Mouse (Mus musculus) adrenal gland, adult 18-20 months (tissue): Measurements from ENCODE around the gene Tagln3. TPM values are rescaled to one million over a fixed set of nuclear protein-coding genes. Genes with fewer than 3 reads are reported as not detected.

Experiments
- DNase-seq, 2 experiments: peaks; one replicate each; pipeline ENCODE4 v3.0.0; 2021 to 2022; ENCODE audit warnings: low spot score in 2 of 2
- long read RNA-seq, 2 experiments: library from polyadenylated mRNA; stranded (forward); transcript quantifications; one replicate each; pipeline ENCODE4 v2.0.0; 2021
- total RNA-seq, 2 experiments: library from RNA; stranded (reverse); gene quantifications; 1 replicate in 1 of 2; 2 replicates in 1 of 2; pipeline ENCODE4 v1.2.3; 2021

Gene Tagln3
- 1 to 10 TPM; 3.4 to 4.8 TPM for total RNA-seq
- long read RNA-seq, experiment 1, partial matches to known transcripts = 0 of 2 reads
- long read RNA-seq, experiment 1, other reads (novel, unspliced or antisense) = 0 of 2 reads
- long read RNA-seq, experiment 2, transcript Tagln3-201 (4 exons, 1,240 nt) = major isoform, 8 of 9 reads
- long read RNA-seq, experiment 2, partial matches to known transcripts = 1 of 9 reads
- long read RNA-seq, experiment 2, other reads (novel, unspliced or antisense) = 0 of 9 reads

DNA sequence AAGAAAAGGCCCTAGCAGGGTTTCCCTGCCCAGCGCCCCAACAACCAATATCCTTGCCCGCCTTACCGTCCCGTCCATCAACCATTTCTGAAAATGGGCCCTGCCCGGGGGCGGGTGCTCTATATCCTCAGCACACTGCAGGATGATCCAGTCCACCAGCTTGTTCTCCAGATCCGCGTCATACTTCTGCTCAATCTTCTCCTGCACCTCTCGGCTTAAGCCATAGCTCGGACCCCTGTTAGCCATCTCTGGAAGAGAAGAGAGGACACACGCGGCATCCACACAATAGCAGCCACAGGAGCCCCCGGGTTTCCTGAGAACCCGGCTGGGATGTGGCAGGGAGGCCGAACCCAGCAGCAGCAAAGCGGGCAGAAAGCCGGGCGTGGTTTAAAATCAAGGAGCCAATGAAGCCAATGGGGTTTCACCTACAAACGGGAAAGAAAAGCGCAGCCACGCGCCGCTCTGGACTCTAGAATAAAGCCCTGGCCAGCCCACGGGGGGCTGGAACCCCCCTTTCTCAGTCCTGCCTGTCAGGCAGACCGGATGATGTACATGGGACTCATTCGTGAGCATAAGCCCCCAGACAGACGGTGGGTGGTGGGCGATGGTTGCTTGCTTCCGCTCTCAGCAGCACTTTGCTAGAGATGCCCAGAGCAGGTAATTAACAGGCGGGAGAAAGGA lies at the start of gene Tagln3:
Tagln3 (minus strand) TSS at position 548 of the 681 bp plus-strand sequence.
- peak in 1 of 2 experiments; percentile 21 for DNase-seq

DNA sequence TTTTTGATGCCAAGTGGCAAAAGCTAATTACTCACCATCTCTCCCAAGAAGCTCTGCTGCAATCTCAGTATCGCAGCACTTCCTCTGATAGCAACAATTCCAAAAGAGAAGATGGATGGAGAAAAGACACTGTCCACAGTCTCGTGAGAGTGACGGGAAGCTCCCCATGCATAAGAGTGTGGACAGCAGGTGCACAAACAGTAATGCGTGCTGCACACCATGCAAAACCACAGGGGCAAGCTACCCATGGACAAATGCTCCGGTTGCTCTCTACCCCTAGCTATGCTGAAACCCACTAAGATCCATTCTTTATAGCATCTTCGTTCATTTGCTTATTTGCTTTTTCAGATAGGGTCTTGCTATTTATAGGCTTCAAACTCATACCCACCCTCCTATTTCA lies 46.5 kb upstream of the Tagln3 start:
- DNase-seq = no peak

DNA sequence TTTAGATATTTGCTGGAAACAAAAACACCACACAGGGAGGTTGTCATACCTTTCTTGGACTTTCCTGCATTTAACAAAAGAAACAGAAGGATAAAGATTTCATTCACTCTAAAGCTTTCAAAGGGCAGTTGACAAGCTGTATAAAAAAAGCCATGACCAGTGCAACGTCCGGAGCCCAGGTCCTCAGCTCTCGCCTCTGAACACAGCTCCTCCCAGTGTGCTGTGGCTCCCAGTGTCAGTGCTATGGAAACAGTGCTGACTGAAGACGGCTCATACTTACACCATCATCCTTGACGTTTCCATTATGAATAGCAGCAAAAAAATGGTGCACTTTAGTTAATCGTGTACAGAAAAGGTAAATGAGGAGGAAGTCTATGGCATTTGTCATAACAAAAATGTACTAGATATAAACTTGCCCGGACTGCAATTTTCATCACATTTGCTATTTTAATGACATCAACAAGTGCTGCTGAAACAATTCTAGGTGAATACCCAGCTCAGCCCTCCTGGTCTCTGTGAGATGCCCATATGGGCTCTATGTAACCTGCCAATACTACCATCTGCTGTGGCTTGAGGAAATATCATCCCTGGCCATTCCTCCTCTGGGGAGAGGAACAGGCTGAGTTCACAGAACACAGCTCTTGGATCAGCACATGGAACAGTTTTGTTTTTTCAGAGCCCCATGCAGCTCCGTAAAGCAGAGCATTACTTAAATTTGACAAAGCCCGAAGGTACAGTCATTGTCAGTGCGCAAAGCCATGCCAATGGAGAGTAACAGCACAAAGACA lies 43.6 kb upstream of the Tagln3 start:
- no peak for DNase-seq

DNA sequence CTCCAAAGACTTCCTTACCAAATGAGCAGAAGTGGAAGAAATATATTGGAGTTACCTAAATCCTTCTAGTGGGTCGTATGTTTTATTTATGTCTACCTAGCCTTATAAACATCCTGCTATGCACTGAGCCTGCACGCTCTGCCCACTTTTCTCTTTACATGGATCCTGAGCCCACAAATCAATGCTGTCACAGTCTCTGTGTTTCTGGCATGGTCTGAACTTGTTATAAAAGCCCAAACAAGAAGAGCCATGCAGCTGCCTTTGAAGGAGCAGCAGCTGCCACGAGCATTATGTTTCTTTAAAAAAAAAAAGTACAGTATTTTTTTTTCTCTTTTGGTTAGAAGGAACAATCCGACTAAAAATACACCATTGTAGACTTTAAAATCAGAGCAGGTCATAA lies 43.0 kb upstream of the Tagln3 start:
- no peak for DNase-seq

DNA sequence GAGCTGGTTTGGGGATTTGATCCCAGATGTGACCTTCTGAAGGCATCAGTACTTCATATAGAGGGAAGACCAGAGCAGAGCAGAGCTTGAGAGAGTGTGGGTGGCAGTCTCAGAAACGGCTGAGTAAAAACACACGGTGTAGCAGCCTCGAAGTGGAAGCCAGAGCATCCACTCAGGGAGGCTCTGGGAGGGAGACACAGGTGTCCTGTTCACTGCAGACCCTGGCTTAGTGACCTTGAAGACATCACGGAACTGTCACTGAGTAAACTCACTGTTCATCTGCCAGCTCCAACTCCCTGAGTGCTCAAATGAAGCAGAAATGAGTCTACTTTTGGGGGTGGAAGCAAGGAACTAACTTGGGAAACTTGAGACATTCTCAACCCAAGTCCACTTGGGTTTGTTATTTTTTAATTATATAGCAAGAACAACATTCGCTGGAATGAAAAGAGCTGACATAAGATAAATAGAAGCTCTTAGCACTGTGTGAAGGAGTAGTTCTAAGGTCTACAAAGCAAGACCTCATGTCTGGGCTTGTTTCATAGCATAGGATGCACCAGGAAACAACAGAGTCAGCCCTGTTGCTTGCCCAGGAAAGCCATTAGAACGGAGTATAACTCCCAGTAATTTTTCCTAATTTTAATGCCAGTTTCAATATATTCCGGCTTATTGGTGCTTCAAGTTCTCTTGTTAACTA lies 41.5 kb upstream of the Tagln3 start:
- DNase-seq = no peak

DNA sequence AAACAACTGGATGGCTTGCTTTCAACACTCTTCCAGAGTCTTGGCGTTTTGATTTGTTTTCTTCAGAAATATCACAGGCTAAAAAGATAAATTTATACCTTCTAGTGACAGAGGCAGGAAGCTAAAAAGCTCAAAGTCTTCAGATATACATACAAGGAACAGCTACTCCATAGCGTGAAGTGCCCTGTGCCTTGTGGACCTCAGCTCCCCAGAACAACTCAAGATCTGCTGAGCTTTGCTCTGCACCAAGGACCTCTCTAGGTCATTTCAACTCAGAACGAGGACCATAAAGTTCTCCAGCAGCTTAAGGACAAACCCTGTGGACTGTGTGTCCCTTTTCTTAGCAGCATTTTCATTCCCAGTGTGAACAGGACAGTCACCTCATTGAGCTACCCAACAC lies 40.7 kb upstream of the Tagln3 start:
- no peak for DNase-seq

DNA sequence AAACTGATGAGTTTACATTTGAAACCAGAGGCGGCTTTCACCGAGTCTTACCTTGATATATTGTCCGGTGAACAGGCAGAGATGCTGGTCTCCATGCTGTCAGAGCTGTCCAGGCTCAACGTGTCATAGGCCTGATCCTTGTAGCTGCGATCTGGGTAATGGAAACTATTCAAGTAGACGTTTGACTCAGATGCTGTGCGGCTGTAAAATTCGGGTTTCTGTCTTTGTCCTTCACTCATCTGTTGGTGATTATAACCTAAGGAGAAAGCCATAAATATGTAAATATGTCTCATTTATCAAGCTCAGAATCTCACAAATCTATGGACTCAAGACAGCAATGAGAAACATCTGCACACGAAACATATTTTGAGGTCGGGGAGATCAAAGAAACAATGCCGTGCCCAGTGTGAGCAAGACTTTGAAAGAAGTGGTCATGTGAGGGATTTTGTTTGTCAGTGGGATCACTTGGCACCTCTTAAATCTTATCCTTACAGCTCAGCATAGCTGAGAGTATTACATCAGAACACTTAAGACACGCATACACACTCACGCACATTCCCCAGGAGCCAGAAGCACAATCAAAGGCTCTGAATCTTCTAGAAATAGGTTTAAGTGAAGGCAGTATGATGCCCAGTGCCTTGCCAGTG lies 38.6 kb upstream of the Tagln3 start:
- no peak for DNase-seq

DNA sequence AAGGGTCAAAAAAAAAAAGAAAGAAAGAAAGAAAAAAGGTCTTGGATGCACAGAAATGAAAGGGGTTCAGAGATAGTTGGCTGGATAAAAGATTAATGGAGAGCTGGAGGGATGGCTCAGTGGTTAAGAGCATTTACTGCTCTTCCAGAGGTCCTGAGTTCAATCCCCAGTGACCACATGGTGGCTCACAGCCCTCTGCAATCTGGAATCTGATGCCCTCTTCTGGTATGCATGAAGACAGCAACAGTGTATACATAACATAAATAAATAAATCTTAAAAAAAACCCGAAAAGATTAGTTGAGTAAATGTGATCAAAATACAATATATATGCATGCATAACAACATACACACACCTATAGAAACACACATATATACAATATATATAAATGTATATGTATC lies 37.0 kb upstream of the Tagln3 start:
- DNase-seq = no peak

DNA sequence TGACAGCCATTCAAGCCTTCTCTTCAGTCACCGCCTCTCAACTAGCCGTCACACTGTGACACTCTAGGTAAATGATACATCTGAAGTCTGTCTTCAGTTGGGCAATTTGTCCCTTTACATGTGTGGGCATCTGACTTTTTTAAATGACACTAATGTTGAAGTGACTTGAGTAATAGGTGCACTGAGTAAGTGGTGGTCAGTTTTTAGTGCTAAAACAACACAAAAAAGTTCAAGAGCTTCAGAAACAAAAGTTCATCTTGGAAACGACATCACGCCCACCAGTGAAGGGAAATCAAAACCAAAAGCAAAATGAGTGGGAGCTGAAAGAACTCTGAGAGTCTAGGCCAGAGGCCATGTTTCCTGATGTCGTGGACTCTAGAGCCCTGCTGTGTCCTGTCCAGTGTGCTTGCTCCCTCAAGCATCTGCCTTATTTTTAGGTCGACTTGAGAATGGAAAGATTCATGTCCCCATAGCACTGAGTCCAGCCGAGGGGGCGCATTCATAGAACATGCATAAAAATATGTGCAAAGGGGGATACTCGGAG lies 34.4 kb upstream of the Tagln3 start:
- DNase-seq = no peak

DNA sequence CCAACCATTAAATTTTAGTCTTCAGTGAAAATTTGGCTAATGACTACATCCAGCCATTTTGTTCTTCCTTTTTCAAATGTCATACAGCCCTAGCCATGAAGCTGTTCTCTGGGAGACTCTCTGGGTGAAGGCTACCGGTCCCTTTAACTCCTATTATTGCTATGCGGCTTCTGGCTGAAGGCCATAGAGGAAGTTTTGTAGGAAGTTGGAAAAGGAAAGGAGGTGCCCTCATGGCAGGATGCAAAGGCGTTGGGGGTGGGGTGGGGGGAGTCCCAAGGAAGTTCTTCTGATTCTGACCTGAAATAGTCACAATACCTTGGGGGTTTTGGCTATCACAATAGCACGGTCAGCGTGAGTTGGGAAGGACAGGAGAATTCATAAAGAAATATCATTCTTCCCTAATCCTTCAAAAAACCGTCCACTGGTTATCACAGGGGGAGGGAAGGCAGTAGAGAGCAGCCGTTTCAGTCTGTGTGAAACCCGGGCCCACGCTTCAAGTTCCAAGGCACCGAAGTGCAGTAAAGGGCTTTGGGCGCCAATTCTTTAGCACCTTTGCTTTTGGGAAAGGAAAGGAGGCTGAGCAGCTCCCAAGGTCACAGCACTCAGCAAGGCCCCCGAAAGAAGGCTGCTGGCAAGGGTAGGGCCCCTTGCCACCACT lies 33.1 kb upstream of the Tagln3 start:
- no peak for DNase-seq

DNA sequence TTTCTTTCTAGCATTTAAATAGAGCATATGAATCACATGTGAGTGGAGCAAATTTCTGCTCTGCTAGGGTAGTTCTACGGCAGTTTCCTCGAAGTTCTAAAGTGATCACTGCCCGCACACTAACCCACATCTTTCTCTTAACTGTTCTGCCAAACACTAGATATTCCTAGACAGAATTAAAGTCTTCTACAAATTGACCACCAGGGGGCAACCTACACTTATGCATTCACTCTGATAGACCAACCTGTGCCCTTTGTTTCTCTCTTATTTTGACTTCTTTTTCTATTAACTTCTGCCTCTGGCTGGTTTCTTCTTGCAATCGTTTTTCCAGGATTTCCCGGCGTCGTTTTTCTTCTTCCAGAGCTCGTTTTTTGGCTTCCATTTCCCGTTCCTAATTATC lies 32.4 kb upstream of the Tagln3 start:
- DNase-seq = no peak

DNA sequence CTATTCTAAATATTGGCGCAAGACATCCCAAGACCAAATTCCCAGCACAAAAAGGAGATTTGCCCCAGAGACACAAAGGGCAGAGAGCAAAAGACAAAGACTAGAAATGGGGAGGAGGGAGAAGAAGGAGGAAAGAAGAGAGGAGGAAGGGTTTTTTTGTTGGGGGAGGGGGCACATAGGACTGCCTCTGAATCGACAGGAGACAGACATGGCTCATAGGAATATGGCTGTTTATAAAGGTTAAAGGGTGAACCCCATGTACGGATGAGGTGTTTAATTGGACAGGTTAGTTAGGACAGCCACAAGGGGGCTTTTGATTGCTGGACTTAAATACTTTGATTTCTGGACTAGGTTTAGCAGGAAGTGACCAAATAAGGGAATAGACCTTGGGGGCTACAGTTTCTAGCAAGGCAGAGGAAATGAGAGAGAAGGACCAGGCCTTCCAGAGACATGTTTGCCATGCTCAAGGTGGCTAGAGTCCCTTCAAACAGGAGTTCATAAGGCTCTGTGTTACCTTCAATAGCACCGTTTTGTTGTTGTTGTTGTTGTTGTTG lies 19.3 kb upstream of the Tagln3 start:
- DNase-seq = no peak

DNA sequence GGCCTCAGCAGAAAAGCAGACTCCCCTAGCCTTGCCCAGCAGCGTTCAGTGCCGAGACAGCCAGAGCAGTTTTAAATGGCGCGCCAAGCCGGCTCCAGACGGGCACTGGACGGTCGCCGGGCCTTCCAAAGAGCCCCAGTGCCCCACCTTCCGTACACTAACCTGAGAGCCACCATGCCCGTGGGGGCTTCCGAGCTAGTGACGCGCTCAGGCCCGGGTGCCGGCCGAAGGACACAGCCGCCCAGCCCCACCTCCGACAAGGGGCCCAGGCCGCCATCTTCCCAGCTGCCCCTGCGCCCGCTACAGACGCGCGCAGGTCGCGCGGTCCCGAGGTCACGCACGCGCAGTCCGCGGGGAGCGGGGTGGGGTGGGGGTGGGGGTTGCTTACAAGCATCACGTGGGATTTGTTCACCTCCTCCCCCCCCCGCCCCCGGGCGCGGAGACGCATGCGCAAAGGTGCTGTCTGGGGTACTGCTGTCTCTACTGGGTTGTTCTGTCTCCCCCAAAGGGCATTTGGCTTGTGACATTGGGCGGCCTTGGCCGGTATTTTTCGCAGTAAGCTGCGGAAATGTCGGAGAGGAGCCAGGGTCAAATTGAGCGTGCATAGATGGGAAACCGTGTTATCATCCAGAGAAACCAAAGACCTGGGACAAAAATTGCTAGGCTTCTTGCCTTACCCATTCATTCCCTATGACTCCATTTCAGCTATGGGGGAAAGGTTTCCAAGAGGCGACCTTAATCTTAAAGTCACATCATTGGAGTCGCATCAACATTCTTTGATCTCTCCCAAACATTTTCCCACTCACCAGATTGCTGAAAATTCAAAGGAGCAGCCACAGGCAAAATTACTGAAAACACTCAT lies 18.4 kb upstream of the Tagln3 start, which contains the start of gene Abhd10:
Abhd10 (minus strand) TSS at position 341 of the 862 bp plus-strand sequence.
- peak; percentile 97 for DNase-seq

DNA sequence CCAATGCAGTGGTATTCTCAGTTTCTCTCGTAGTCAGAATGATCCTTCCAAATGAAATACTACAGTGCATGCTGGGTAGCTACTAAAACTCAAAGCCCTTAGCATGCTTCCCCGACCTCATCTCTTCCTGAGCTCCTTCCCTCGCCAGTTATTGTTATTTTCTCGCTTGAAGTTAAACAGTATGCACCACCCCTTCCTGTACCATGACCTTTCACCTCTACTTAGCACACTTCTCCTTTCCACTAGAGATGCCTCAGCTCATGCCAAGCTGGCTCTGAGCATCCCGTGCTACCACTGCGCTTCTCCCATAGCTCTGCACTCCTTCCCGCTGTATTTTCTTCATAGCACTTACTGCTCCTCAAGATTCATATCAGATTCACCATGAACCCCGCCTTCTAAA lies 13.5 kb upstream of the Tagln3 start:
- no peak for DNase-seq

DNA sequence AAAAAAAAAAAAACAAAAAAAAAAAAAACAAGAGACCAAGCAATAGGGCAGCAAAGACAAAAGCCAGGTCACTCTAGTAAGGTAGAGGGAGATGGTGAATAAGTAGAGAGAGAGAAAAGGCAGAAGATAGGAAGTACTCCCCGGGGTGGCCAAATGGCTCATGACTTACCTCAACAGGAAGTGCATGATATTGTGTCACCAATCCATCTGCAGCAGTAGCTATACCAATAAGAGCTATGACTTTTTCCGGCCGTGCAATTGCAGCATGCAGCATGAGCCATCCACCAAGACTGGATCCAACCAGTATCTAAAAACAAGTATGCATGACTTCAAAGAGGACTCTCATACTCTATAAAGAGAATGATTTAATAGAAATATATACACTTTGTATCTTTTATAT lies 12.3 kb upstream of the Tagln3 start:
- no peak for DNase-seq

DNA sequence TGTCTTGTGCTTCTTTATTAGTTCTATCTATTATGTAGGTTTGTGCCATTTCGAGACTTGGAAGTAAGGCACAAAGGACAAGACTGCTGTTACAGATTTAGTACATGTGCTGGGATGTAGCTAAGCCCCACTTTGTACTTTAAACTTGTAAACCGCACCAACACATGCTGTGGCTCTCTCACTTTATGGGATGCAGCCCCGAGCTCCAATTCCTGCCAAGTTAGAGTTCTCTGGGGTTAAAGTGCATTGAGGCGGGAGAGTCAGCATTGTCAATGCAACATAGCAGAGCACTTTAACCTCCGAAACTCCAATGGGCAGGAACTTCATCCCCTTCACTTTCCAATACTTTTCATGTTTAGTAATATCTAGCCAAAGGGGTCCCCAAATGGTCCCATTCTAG lies 4.8 kb upstream of the Tagln3 start:
- no peak for DNase-seq

DNA sequence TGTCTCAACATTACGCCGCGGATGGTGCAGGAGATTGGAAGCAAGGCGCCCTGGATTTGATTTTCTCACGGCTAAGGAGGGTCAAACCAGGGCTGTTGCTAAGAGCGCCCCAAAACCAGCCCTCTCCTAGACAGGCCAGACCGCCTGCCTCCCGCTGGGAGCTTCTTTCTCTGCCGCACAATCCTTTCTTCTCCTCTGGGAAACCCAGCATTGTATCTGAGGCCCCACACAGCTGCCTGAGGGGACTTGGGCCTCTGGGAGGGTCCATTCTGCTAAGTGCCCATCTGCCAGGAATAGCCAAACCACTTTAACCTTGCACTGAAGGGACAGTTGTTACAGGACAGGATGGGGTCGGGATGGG lies 314 bp upstream of the Tagln3 start:
- DNase-seq = no peak

DNA sequence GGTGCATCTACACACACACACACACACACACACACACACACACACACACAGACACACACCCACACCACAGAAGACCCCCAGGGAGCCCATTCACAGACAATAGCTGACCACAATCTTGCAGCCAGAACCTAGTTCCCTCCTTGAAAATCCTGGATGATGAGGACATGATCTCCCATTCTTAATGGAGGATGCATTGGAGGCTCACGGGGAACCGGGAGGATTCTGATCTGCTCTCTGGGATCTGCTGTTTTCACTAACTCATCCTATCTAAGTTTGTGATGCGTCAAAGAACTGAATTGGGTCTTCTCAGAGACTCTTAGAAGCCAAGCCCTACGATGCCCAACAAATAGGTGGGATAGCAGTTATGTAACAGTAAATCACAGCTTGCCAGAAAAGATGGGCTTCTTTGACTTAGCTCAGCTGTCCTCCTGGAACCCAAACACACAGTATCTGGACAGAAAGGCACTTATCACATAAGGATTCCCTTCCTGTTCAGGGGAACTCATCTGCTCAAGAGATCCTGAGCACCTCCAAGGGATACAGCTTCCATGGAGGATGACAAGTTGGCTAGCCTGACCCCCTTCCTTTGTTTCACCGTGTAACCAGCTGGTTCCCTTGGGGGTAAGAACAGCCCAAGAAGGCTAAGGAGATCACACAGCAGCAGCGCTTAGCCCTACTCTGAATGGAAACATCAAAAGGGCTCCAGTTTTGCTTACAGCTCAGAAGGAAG lies 1.1 kb downstream of the Tagln3 start:
- no peak for DNase-seq
